Mouse (Mus musculus): ENCODE results near the gene Gigyf1.

The Gigyf1 gene

GRCm38 (mm10) chr5:137535318-137535717, 17.0 kb downstream of the Gigyf1 start:
- no peak for DNase-seq

- DNase-seq, result no peak
Observed at GRCm38 (mm10) chr5:137537461-137537860, 19.1 kb downstream of the Gigyf1 start.

- DNase-seq, result peak; percentile 70 to 75
Observed at GRCm38 (mm10) chr5:137539291-137539801, 21.0 kb downstream of the Gigyf1 start.

GRCm38 (mm10) chr5:137540991-137541390, 22.6 kb downstream of the Gigyf1 start:
- no peak for DNase-seq

GRCm38 (mm10) chr5:137541768-137542540, 23.6 kb downstream of the Gigyf1 start:
- DNase-seq, result peak; percentile 70 to 77

- DNase-seq, result no peak
Observed at GRCm38 (mm10) chr5:137544926-137545325, 26.6 kb downstream of the Gigyf1 start.

- DNase-seq, result no peak
Observed at GRCm38 (mm10) chr5:137545596-137545995, 27.2 kb downstream of the Gigyf1 start.

- no peak for DNase-seq
Observed at GRCm38 (mm10) chr5:137549840-137550239, 31.5 kb downstream of the Gigyf1 start.

GRCm38 (mm10) chr5:137551119-137551518, 32.8 kb downstream of the Gigyf1 start:
- DNase-seq, result peak in 1 of 2 experiments; percentile 30

- DNase-seq, result no peak
Observed at GRCm38 (mm10) chr5:137553000-137553399, 34.7 kb downstream of the Gigyf1 start.

- DNase-seq, result peak; percentile 97 to 98
Observed at GRCm38 (mm10) chr5:137553411-137553837, 35.1 kb downstream of the Gigyf1 start, which contains the start of gene Actl6b. Actl6b (plus strand) TSS chr5:137553517.

- DNase-seq, result no peak
Observed at GRCm38 (mm10) chr5:137553898-137554297, 35.5 kb downstream of the Gigyf1 start.

GRCm38 (mm10) chr5:137561556-137561955, 43.2 kb downstream of the Gigyf1 start:
- DNase-seq, result no peak

GRCm38 (mm10) chr5:137562965-137563364, 44.6 kb downstream of the Gigyf1 start:
- no peak for DNase-seq

GRCm38 (mm10) chr5:137565744-137566143, 47.4 kb downstream of the Gigyf1 start:
- DNase-seq, result no peak

GRCm38 (mm10) chr5:137566416-137566815, 48.1 kb downstream of the Gigyf1 start:
- no peak for DNase-seq

- DNase-seq, result no peak
Observed at GRCm38 (mm10) chr5:137568223-137568798, 50.0 kb downstream of the Gigyf1 start.

- DNase-seq, result no peak
Observed at GRCm38 (mm10) chr5:137569031-137569430, 50.7 kb downstream of the Gigyf1 start.

- DNase-seq, result no peak
Observed at GRCm38 (mm10) chr5:137569665-137570064, 51.3 kb downstream of the Gigyf1 start, which contains the start of gene Tfr2. Tfr2 (plus strand) TSS chr5:137569840.

- no peak for DNase-seq
Observed at GRCm38 (mm10) chr5:137570181-137570580, 51.8 kb downstream of the Gigyf1 start.

- no peak for DNase-seq
Observed at GRCm38 (mm10) chr5:137570691-137571586, 52.6 kb downstream of the Gigyf1 start.

- DNase-seq, result peak; percentile 69 to 81
Observed at GRCm38 (mm10) chr5:137574470-137574901, 56.1 kb downstream of the Gigyf1 start.
